Mouse (Mus musculus): Measurements from ENCODE around the gene Tfap2b. TPM values are rescaled to one million over a fixed set of nuclear protein-coding genes. Genes with fewer than 3 reads are reported as not detected.

Gene Tfap2b
- polyA plus RNA-seq, 1 experiment from 2014 or later = 34.0 TPM

Other genes with a start within 250 kb of the Tfap2b start
- 20.1 and 28.1 TPM in 2 replicates for gene Tfap2d, start 105.9 kb upstream of the Tfap2b start, polyA plus RNA-seq (2014; fragmentation: Nextera tagmentation; extraction: Ambion mirVana)